Mouse (Mus musculus) heart, postnatal 0 days (tissue): ENCODE results near the gene CN725425.

Experiments
- CTCF ChIP-seq: IDR thresholded peaks from 2 replicates; pipeline ENCODE4 v1.5.1; 2016; ENCODE audit warnings: antibody characterized with exemption, control low read depth, low read depth
- EP300 ChIP-seq: IDR thresholded peaks from 2 replicates; pipeline ENCODE4 v1.6.1; 2016; ENCODE audit warnings: antibody characterized with exemption, low read depth

- TF ChIP-seq CTCF (no peak), EP300 (no peak)
These were observed 46.0 kb upstream of the CN725425 start for GRCm38 (mm10) chr15:91153311-91153710.
